Mouse (Mus musculus) kidney, adult 2 months (tissue): ENCODE data around the gene Dnajc4.

Experiments used
- CTCF ChIP-seq: fragments of 200-500 bp; conservative IDR thresholded peaks from 2 replicates; pipeline ENCODE4 v1.5.1; 2011; ENCODE audit warnings: low read depth, mild to moderate bottlenecking, control low read depth, low read length, moderate library complexity, mixed read lengths; ENCODE audit not compliant: insufficient read depth, insufficient read length
- POLR2A ChIP-seq: fragments of 200-500 bp; IDR thresholded peaks from one replicate; pipeline ENCODE4 v1.6.1; 2011; ENCODE audit warnings: low read depth, low read length, control low read depth

DNA sequence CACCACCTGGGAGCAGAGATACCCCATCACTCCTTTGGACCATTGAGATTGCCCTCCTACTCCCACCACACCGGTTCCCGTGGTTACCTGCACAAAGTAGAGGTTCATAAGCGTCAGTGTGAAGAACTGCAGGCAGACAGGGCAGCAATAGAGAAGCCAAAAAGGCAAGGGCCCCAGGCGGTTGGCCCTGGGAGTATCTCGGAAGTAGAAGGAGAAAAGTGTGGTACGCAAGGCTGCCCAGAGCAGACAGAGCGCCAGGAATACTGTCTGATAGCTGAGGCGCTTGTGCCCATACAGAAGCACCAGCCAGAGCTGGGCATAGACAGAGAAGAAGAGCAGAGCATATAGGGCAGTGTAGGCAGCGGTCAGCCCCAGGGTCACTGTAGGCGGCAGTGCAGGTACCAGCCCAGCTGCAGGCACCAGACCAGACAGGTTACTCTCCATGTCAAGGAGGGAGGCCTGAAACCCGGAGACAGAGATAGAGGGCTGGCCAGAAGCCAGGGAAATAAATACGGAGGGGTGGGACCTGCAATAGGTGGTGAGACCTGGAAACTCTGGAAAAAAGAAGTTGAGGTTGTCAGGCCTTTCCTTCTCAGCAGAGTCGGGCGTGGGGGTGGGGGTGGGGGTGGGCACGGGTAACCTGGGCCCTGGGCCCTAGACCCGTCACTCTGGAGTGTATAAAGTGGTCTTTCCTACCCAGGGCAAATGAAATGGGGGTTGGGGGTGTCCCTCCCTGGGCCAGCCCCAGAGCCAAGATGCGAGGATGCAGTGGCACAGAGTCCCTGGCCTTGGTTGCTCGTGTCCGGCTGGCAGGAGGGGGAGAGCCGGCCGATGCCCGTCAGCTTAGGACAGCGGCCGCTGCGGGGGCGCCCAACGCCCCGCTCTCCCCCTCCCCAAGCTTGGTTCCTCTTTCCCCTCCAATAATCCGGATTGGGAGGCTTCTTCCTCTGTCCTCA, 51.7 kb downstream of the Dnajc4 start:
- TF ChIP-seq CTCF: no peak
- no peak for TF ChIP-seq POLR2A
